Mouse (Mus musculus) embryonic facial prominence, embryonic 11.5 days (tissue): ENCODE results near the gene Igsf3. TPM values are rescaled to one million over a fixed set of nuclear protein-coding genes. Genes with fewer than 3 reads are reported as not detected.

Experiments
- ATAC-seq: fragments of 200-750 bp; cut with Nextera tagmentation; replicated peaks from 2 replicates; pipeline ENCODE4 v1.8.0; 2017; ENCODE audit warnings: low read depth; ENCODE audit not compliant: insufficient number of reproducible peaks, low FRiP score, low TSS enrichment
- DNase-seq: peaks from one replicate; pipeline ENCODE4 v3.0.0-alpha.2; 2015; ENCODE audit warnings: low spot score
- H3K27ac ChIP-seq: fragments of 300-500 bp; sonication (generic); replicated peaks from 2 replicates; pipeline ENCODE4 v1.5.1; 2014; ENCODE audit warnings: mild to moderate bottlenecking, low read depth, low read length, control low read depth
- H3K27me3 ChIP-seq: fragments of 300-500 bp; sonication (generic); 2 replicates; pipeline ENCODE4 v1.6.1; 2014; ENCODE audit warnings: mild to moderate bottlenecking, low read length, moderate library complexity, mixed read lengths; ENCODE audit not compliant: control insufficient read depth, insufficient read depth
- H3K36me3 ChIP-seq: fragments of 300-500 bp; sonication (generic); replicated peaks from 2 replicates; pipeline ENCODE4 v1.6.1; 2014; ENCODE audit warnings: low read depth, mild to moderate bottlenecking, low read length, moderate library complexity, mixed read lengths; ENCODE audit not compliant: control insufficient read depth, insufficient read depth
- H3K4me1 ChIP-seq: fragments of 300-500 bp; sonication (generic); 2 replicates; pipeline ENCODE4 v1.6.1; 2014; ENCODE audit warnings: low read length, mixed read lengths; ENCODE audit not compliant: control insufficient read depth, insufficient read depth
- H3K4me2 ChIP-seq: fragments of 300-500 bp; sonication (generic); 2 replicates; pipeline ENCODE4 v1.6.1; 2014; ENCODE audit warnings: low read depth, mild to moderate bottlenecking, control low read depth, low read length, moderate library complexity
- H3K4me3 ChIP-seq: fragments of 300-500 bp; sonication (generic); 2 replicates; pipeline ENCODE4 v1.5.1; 2014; ENCODE audit warnings: low read depth, low read length, control low read depth
- H3K9ac ChIP-seq: fragments of 300-500 bp; sonication (generic); replicated peaks from 2 replicates; pipeline ENCODE4 v1.6.1; 2014; ENCODE audit warnings: mild to moderate bottlenecking, control low read depth, low read length
- H3K9me3 ChIP-seq: fragments of 300-500 bp; sonication (generic); replicated peaks from 2 replicates; pipeline ENCODE4 v1.6.1; 2016; ENCODE audit warnings: mild to moderate bottlenecking, low read length, inconsistent platforms, mixed read lengths; ENCODE audit not compliant: control insufficient read depth
- WGBS: fragments of 180-500 bp; shearing (Covaris S2); extraction: QIAGEN DNeasy Blood & Tissue Kit; methylation state at CpG from one replicate; pipeline ENCODE4 v1.1.7; 2014; 5-methylcytosine and 5-hydroxymethylcytosine counted together
- polyA plus RNA-seq: library from polyadenylated mRNA; unstranded; fragments of >200 nt; fragmentation: Nextera tagmentation; extraction: Ambion mirVana; gene quantifications from 2 replicates; pipeline ENCODE4 v1.2.1, GENCODE M21; 2014

Gene Igsf3
- polyA plus RNA-seq, 1 experiment from 2014 or later: 40.6 TPM

- H3K27me3 ChIP-seq: no peaks in the 10 kb centered on the region
- WGBS: under 1% methylated on average over 12 of the region's 12 CpGs
- peak; percentile 82 for DNase-seq
- peaks cover 7% of the 10 kb centered on the region for H3K4me1 ChIP-seq
- H3K9me3 ChIP-seq: no peaks in the 10 kb centered on the region
- peak overlapping the region; percentile 90 for H3K9ac ChIP-seq
- ATAC-seq: peak; percentile 58
- H3K4me2 ChIP-seq: peak overlapping the region; percentile 86
- peak overlapping the region; percentile 93 for H3K4me3 ChIP-seq
- peak overlapping the region; percentile 81 for H3K27ac ChIP-seq
- no peaks in the 10 kb centered on the region for H3K36me3 ChIP-seq
These were observed 1.2 kb downstream of the Igsf3 start for GRCm38 (mm10) chr3:101378102-101378501.

- ATAC-seq: no peak
- H3K4me1 ChIP-seq: peaks cover 7% of the 10 kb centered on the region
- DNase-seq: no peak
- H3K27me3 ChIP-seq: no peaks in the 10 kb centered on the region
- WGBS: 25% methylated on average over 4 of the region's 4 CpGs
- H3K4me2 ChIP-seq: peak overlapping the region; percentile 86
- H3K9ac ChIP-seq: 0 out of 2 replicates have a peak overlapping the region, but pooled peaks have one; percentile 10
- no peaks in the 10 kb centered on the region for H3K36me3 ChIP-seq
- H3K9me3 ChIP-seq: no peaks in the 10 kb centered on the region
- H3K4me3 ChIP-seq: peak overlapping the region; percentile 16; the same call in 1 of the 2 replicates
- H3K27ac ChIP-seq: no peak overlapping the region
These were observed 2.9 kb downstream of the Igsf3 start for GRCm38 (mm10) chr3:101379789-101380188.

GRCm38 (mm10) chr3:101381691-101382090, 4.8 kb downstream of the Igsf3 start:
- peaks cover 7% of the 10 kb centered on the region for H3K4me1 ChIP-seq
- H3K9ac ChIP-seq: no peak overlapping the region
- WGBS: 32% methylated on average over 5 of the region's 5 CpGs
- H3K27ac ChIP-seq: no peak overlapping the region
- no peak overlapping the region for H3K4me3 ChIP-seq
- peak overlapping the region; percentile 5; the same call in 1 of the 2 replicates for H3K4me2 ChIP-seq
- DNase-seq (peak; percentile 71), ATAC-seq (no peak)
- H3K27me3 ChIP-seq: no peaks in the 10 kb centered on the region
- no peaks in the 10 kb centered on the region for H3K9me3 ChIP-seq
- no peaks in the 10 kb centered on the region for H3K36me3 ChIP-seq

GRCm38 (mm10) chr3:101382751-101383150, 5.9 kb downstream of the Igsf3 start:
- Histone ChIP-seq H3K9ac (no peak overlapping the region), H3K4me2 (no peak overlapping the region), H3K27me3 (no peaks in the 10 kb centered on the region), H3K36me3 (no peaks in the 10 kb centered on the region), H3K9me3 (no peaks in the 10 kb centered on the region), H3K4me1 (peaks cover 9% of the 10 kb centered on the region), H3K27ac (no peak overlapping the region), H3K4me3 (no peak overlapping the region)
- DNase-seq: no peak
- ATAC-seq: no peak
- 60% methylated on average over 4 of the region's 4 CpGs for WGBS

GRCm38 (mm10) chr3:101386430-101387016, 9.6 kb downstream of the Igsf3 start:
- H3K4me1 ChIP-seq: peaks cover 18% of the 10 kb centered on the region
- no peak overlapping the region for H3K4me2 ChIP-seq
- DNase-seq (peak; percentile 61), ATAC-seq (no peak)
- WGBS: 24% methylated on average over 8 of the region's 8 CpGs
- H3K4me3 ChIP-seq: no peak overlapping the region
- H3K27ac ChIP-seq: no peak overlapping the region
- H3K9ac ChIP-seq: no peak overlapping the region
- no peaks in the 10 kb centered on the region for H3K9me3 ChIP-seq
- H3K27me3 ChIP-seq: no peaks in the 10 kb centered on the region
- H3K36me3 ChIP-seq: no peaks in the 10 kb centered on the region

- Histone ChIP-seq H3K9me3 (no peaks in the 10 kb centered on the region), H3K36me3 (no peaks in the 10 kb centered on the region), H3K27me3 (no peaks in the 10 kb centered on the region), H3K4me1 (peaks cover 17% of the 10 kb centered on the region), H3K4me2 (peak overlapping the region; percentile 21; the same call in 1 of the 2 replicates), H3K27ac (peak overlapping the region; percentile 52; the same call in 1 of the 2 replicates), H3K4me3 (no peak overlapping the region), H3K9ac (no peak overlapping the region; the same call in 1 of the 2 replicates)
- WGBS: under 1% methylated on average over 6 of the region's 10 CpGs
- peak; percentile 48 for DNase-seq
- ATAC-seq: no peak; the same call in 1 of the 2 replicates
These were observed 11.0 kb downstream of the Igsf3 start for GRCm38 (mm10) chr3:101387849-101388248.

- no peak for ATAC-seq
- H3K4me3 ChIP-seq: no peak overlapping the region
- no peak for DNase-seq
- no peak overlapping the region for H3K9ac ChIP-seq
- WGBS: 76% methylated on average over 3 of the region's 3 CpGs
- H3K27ac ChIP-seq: no peak overlapping the region
- no peaks in the 10 kb centered on the region for H3K9me3 ChIP-seq
- no peaks in the 10 kb centered on the region for H3K27me3 ChIP-seq
- no peaks in the 10 kb centered on the region for H3K36me3 ChIP-seq
- no peak overlapping the region for H3K4me2 ChIP-seq
- peaks cover 32% of the 10 kb centered on the region for H3K4me1 ChIP-seq
These were observed 12.7 kb downstream of the Igsf3 start for GRCm38 (mm10) chr3:101389566-101389965.

- H3K36me3 ChIP-seq: no peaks in the 10 kb centered on the region
- H3K4me3 ChIP-seq: no peak overlapping the region
- no peak for DNase-seq
- peaks cover 38% of the 10 kb centered on the region for H3K4me1 ChIP-seq
- H3K27me3 ChIP-seq: no peaks in the 10 kb centered on the region
- H3K9me3 ChIP-seq: no peaks in the 10 kb centered on the region
- H3K9ac ChIP-seq: no peak overlapping the region
- no peak overlapping the region for H3K27ac ChIP-seq
- no peak for ATAC-seq
- WGBS: 38% methylated on average over 9 of the region's 9 CpGs
- H3K4me2 ChIP-seq: no peak overlapping the region
These were observed 13.6 kb downstream of the Igsf3 start for GRCm38 (mm10) chr3:101390472-101390871.
